In genomic region chr8:127506336-127506735, GRCm38 (mm10) we compare ENCODE assay signal across 26 mouse cellular contexts.
DNase-seq lines count a peak whose midpoint lies in the region; ATAC-seq lines count a peak whose summit lies in the region.
"Had no signal": no experiment of that assay in that cellular context is flagged by ENCODE, and none has a peak within 500 bp of the region (broad histone marks: within the 10 kb centered on the region; RNA-seq: fewer than 3 reads in every experiment).

No protein-coding gene starts in this region.

- no peaks in the 10 kb centered on the region for H3K27me3 ChIP-seq in liver, embryonic 12.5 days (replicated peaks)
- H3K27me3 ChIP-seq in liver, embryonic 13.5 days: no peaks in the 10 kb centered on the region
- H3K27me3 ChIP-seq: heart, embryonic 12.5 days; heart, embryonic 15.5 days; hindbrain, embryonic 13.5 days had no signal

- no peaks in the 10 kb centered on the region for H3K36me3 ChIP-seq in liver, embryonic 12.5 days
- no peaks in the 10 kb centered on the region for H3K36me3 ChIP-seq in liver, embryonic 13.5 days
- H3K36me3 ChIP-seq: forebrain, embryonic 10.5 days; heart, embryonic 12.5 days; heart, embryonic 15.5 days; hindbrain, embryonic 10.5 days; hindbrain, embryonic 13.5 days had no signal

- WGBS in liver, embryonic 12.5 days (ENCODE audit: insufficient replicate concordance): 60% methylated on average over 1 of the region's 1 CpGs
- 38% methylated on average over 1 of the region's 1 CpGs for WGBS in liver, embryonic 13.5 days (ENCODE audit: insufficient replicate concordance)

- H3K4me1 ChIP-seq in liver, embryonic 12.5 days: peaks cover 30% of the 10 kb centered on the region
- peaks cover 26% of the 10 kb centered on the region for H3K4me1 ChIP-seq in liver, embryonic 13.5 days (replicated peaks)

- H3K9ac ChIP-seq in liver, embryonic 12.5 days: no peak overlapping the region
- H3K9ac ChIP-seq in liver, embryonic 13.5 days: no peak overlapping the region
- H3K9ac ChIP-seq: forebrain, postnatal 0 days; heart, embryonic 12.5 days; heart, embryonic 15.5 days; hindbrain, embryonic 13.5 days had no signal

- H3K4me3 ChIP-seq in liver, embryonic 12.5 days: no peak overlapping the region
- H3K4me3 ChIP-seq in liver, embryonic 13.5 days (replicated peaks): no peak overlapping the region
- H3K4me3 ChIP-seq: forebrain, embryonic 10.5 days; gastrocnemius, adult 2 months; heart, embryonic 12.5 days; heart, embryonic 15.5 days; hindbrain, embryonic 10.5 days; hindbrain, embryonic 13.5 days had no signal

- H3K4me2 ChIP-seq in liver, embryonic 12.5 days: no peak overlapping the region
- H3K4me2 ChIP-seq in liver, embryonic 13.5 days: no peak overlapping the region
- H3K4me2 ChIP-seq: heart, embryonic 12.5 days; heart, embryonic 15.5 days; hindbrain, embryonic 13.5 days had no signal

- H3K9me3 ChIP-seq in liver, embryonic 12.5 days (replicated peaks): no peaks in the 10 kb centered on the region
- H3K9me3 ChIP-seq in liver, embryonic 13.5 days (replicated peaks): no peaks in the 10 kb centered on the region
- H3K9me3 ChIP-seq: forebrain, embryonic 10.5 days; heart, embryonic 12.5 days; heart, embryonic 15.5 days; hindbrain, embryonic 10.5 days; hindbrain, embryonic 13.5 days had no signal

- no peak overlapping the region for H3K27ac ChIP-seq in liver, embryonic 12.5 days
- no peak overlapping the region for H3K27ac ChIP-seq in liver, embryonic 13.5 days
- H3K27ac ChIP-seq: forebrain, embryonic 10.5 days; gastrocnemius, adult 2 months; heart, embryonic 15.5 days; hindbrain, embryonic 10.5 days; hindbrain, embryonic 13.5 days had no signal

- ATAC-seq in liver, embryonic 12.5 days: 0 out of 2 replicates have a peak, but pooled peaks have one; percentile 30
- ATAC-seq in liver, embryonic 13.5 days (ENCODE audit: low read depth): peak; percentile 68
- ATAC-seq in megakaryocyte, adult 5-6 weeks (ENCODE audit: poor library complexity, severe bottlenecking): peak; percentile 73
- ATAC-seq: CD4-positive, CD25-positive, alpha-beta regulatory T cell, adult 4 months; forebrain, embryonic 14.5 days; forebrain, postnatal 0 days; hindbrain, embryonic 16.5 days had no signal

- no peak for DNase-seq in liver
- DNase-seq in liver, embryonic 13.5 days: no peak
- no peak for DNase-seq in right cerebral cortex, adult 18-20 months
- DNase-seq in urinary bladder, postnatal 10 days (ENCODE audit: low spot score): no peak
- no peak for DNase-seq in embryo, embryonic 10.5 days (ENCODE audit: low spot score)
- DNase-seq: adrenal gland, adult 8-10 months; adrenal gland, postnatal 25 days; cerebellum, adult 2 months; cerebellum, adult 9-11 months; cerebellum, postnatal 25 days; forebrain, postnatal 0 days; gastrocnemius, adult 2 months; gastrocnemius, postnatal 14 days; heart, adult 18-20 months; heart, postnatal 10 days; heart, postnatal 36 days had no signal
